Mouse (Mus musculus): ENCODE results near the gene Cdca8. TPM values are rescaled to one million over a fixed set of nuclear protein-coding genes. Genes with fewer than 3 reads are reported as not detected.

The Cdca8 gene
- polyA plus RNA-seq, 1 experiment from 2014 or later = 195 TPM

- Histone ChIP-seq H3K9ac (ENCODE audit: low read depth, low read length) (no peak overlapping the region), H3K9me3 (ENCODE audit: control insufficient read depth, low read length) (peaks cover 3% of the 10 kb centered on the region; the same call in 1 of the 2 replicates), H3K4me2 (replicated peaks; ENCODE audit: low read depth, low read length) (no peak overlapping the region), H3K4me3 (ENCODE audit: low read depth, low read length) (no peak overlapping the region), H3K4me1 (replicated peaks; ENCODE audit: control insufficient read depth, insufficient read depth, low read length) (no peaks in the 10 kb centered on the region), H3K36me3 (ENCODE audit: control insufficient read depth, insufficient read depth, low read length) (no peaks in the 10 kb centered on the region), H3K27ac (ENCODE audit: low read depth, low read length) (no peak overlapping the region), H3K27me3 (ENCODE audit: control insufficient read depth, insufficient read depth, low read length) (no peaks in the 10 kb centered on the region)
- DNase-seq (ENCODE audit: low spot score) (no peak), ATAC-seq (ENCODE audit: low FRiP score) (no peak)
- WGBS = 96% methylated on average over 1 of the region's 1 CpGs
Observed at GRCm38 (mm10) chr4:124872719-124873118, 66.4 kb downstream of the Cdca8 start.

Other genes with a start within 250 kb of the Cdca8 start
- 65.8 and 67.5 TPM in 2 replicates for gene Utp11, start 245.7 kb downstream of the Cdca8 start, polyA plus RNA-seq (2014; fragmentation: Nextera tagmentation; extraction: Ambion mirVana)
- 3.2 and 4.7 TPM in 2 replicates for gene Fhl3, start 238.6 kb downstream of the Cdca8 start, polyA plus RNA-seq (2014; fragmentation: Nextera tagmentation; extraction: Ambion mirVana)
- 197 and 210 TPM in 2 replicates for gene Sf3a3, start 224.5 kb downstream of the Cdca8 start, polyA plus RNA-seq (2014; fragmentation: Nextera tagmentation; extraction: Ambion mirVana)
- 24.9 and 32.3 TPM in 2 replicates for gene Inpp5b, start 197.5 kb downstream of the Cdca8 start, polyA plus RNA-seq (2014; fragmentation: Nextera tagmentation; extraction: Ambion mirVana)
- 15.1 and 15.9 TPM in 2 replicates for gene Mtf1, start 137.2 kb downstream of the Cdca8 start, polyA plus RNA-seq (2014; fragmentation: Nextera tagmentation; extraction: Ambion mirVana)
- gene Yrdc, start 88.6 kb downstream of the Cdca8 start, polyA plus RNA-seq (2014; fragmentation: Nextera tagmentation; extraction: Ambion mirVana) = 44.0 and 50.8 TPM in 2 replicates
- gene 1110065P20Rik, start 88.1 kb downstream of the Cdca8 start, polyA plus RNA-seq (2014; fragmentation: Nextera tagmentation; extraction: Ambion mirVana) = 55.0 and 55.9 TPM in 2 replicates
- 10.0 and 10.3 TPM in 2 replicates for gene Maneal, start 77.1 kb downstream of the Cdca8 start, polyA plus RNA-seq (2014; fragmentation: Nextera tagmentation; extraction: Ambion mirVana)
- gene Epha10, start 58.4 kb downstream of the Cdca8 start, polyA plus RNA-seq (2014; fragmentation: Nextera tagmentation; extraction: Ambion mirVana) = 4.4 and 7.4 TPM in 2 replicates
- gene 9930104L06Rik, start 2.3 kb downstream of the Cdca8 start, polyA plus RNA-seq (2014; fragmentation: Nextera tagmentation; extraction: Ambion mirVana) = 4.2 and 5.5 TPM in 2 replicates
- 8.5 and 16.5 TPM in 2 replicates for gene Rspo1, start 47.1 kb upstream of the Cdca8 start, polyA plus RNA-seq (2014; fragmentation: Nextera tagmentation; extraction: Ambion mirVana)
- gene Gnl2, start 77.3 kb upstream of the Cdca8 start, polyA plus RNA-seq (2014; fragmentation: Nextera tagmentation; extraction: Ambion mirVana) = 91.2 and 103 TPM in 2 replicates
- gene Dnali1, start 126.4 kb upstream of the Cdca8 start, polyA plus RNA-seq (2014; fragmentation: Nextera tagmentation; extraction: Ambion mirVana) = 0.64 and 0.91 TPM in 2 replicates
- gene Snip1, start 127.4 kb upstream of the Cdca8 start, polyA plus RNA-seq (2014; fragmentation: Nextera tagmentation; extraction: Ambion mirVana) = 37.7 and 37.9 TPM in 2 replicates
- gene Meaf6, start 145.8 kb upstream of the Cdca8 start, polyA plus RNA-seq (2014; fragmentation: Nextera tagmentation; extraction: Ambion mirVana) = 122 and 131 TPM in 2 replicates
- gene Zc3h12a, start 188.5 kb upstream of the Cdca8 start, polyA plus RNA-seq (2014; fragmentation: Nextera tagmentation; extraction: Ambion mirVana) = 0.29 and 0.78 TPM in 2 replicates